Mouse (Mus musculus): ENCODE data around the gene Fuca1. TPM values are rescaled to one million over a fixed set of nuclear protein-coding genes. Genes with fewer than 3 reads are reported as not detected.

The Fuca1 gene
- total and polyA plus RNA-seq, 2 experiments from 2014 or later = 33.2 to 67.7 TPM

- WGBS = 86% methylated on average over 7 of the region's 7 CpGs
- Histone ChIP-seq H3K9me3 (ENCODE audit: low read length) (no peaks in the 10 kb centered on the region), H3K4me1 (ENCODE audit: insufficient read depth) (no peaks in the 10 kb centered on the region), H3K27me3 (ENCODE audit: insufficient read depth, low read length) (no peaks in the 10 kb centered on the region), H3K9ac (no peak overlapping the region), H3K4me3 (ENCODE audit: low read depth, low read length) (no peak overlapping the region), H3K4me2 (ENCODE audit: low read depth) (no peak overlapping the region), H3K36me3 (ENCODE audit: insufficient read depth) (no peaks in the 10 kb centered on the region), H3K27ac (ENCODE audit: low read depth, low read length) (no peak overlapping the region)
- ATAC-seq (no peak), DNase-seq (no peak)
- no peak for TF ChIP-seq CTCF (IDR thresholded peaks at IDR 0.05; ENCODE audit: low read depth)
Measured at GRCm38 (mm10) chr4:135889146-135889883, 31.2 kb upstream of the Fuca1 start.

GRCm38 (mm10) chr4:135889884-135890283 is 30.7 kb upstream of the Fuca1 start:
- 8% methylated on average over 4 of the region's 4 CpGs for WGBS
- H3K4me3 ChIP-seq (ENCODE audit: low read depth, low read length) = no peak overlapping the region
- no peaks in the 10 kb centered on the region for H3K9me3 ChIP-seq (ENCODE audit: low read length)
- H3K36me3 ChIP-seq (ENCODE audit: insufficient read depth) = no peaks in the 10 kb centered on the region
- H3K4me1 ChIP-seq (ENCODE audit: insufficient read depth) = no peaks in the 10 kb centered on the region
- no peak overlapping the region for H3K9ac ChIP-seq
- no peak overlapping the region for H3K27ac ChIP-seq (ENCODE audit: low read depth, low read length)
- DNase-seq = peak; percentile 71
- H3K4me2 ChIP-seq (ENCODE audit: low read depth) = no peak overlapping the region
- ATAC-seq = peak; percentile 80
- no peaks in the 10 kb centered on the region for H3K27me3 ChIP-seq (ENCODE audit: insufficient read depth, low read length)
- TF ChIP-seq CTCF (IDR thresholded peaks at IDR 0.05; ENCODE audit: low read depth) = peak; percentile 74

GRCm38 (mm10) chr4:135891539-135891938 is 29.0 kb upstream of the Fuca1 start:
- no peak for DNase-seq
- Histone ChIP-seq H3K27me3 (ENCODE audit: insufficient read depth, low read length) (no peaks in the 10 kb centered on the region), H3K4me2 (ENCODE audit: low read depth) (no peak overlapping the region), H3K9ac (no peak overlapping the region), H3K9me3 (ENCODE audit: low read length) (no peaks in the 10 kb centered on the region), H3K36me3 (ENCODE audit: insufficient read depth) (no peaks in the 10 kb centered on the region), H3K4me3 (ENCODE audit: low read depth, low read length) (no peak overlapping the region), H3K27ac (ENCODE audit: low read depth, low read length) (no peak overlapping the region), H3K4me1 (ENCODE audit: insufficient read depth) (no peaks in the 10 kb centered on the region)
- no peak for ATAC-seq
- 92% methylated on average over 2 of the region's 2 CpGs for WGBS
- TF ChIP-seq CTCF (IDR thresholded peaks at IDR 0.05; ENCODE audit: low read depth) = no peak

GRCm38 (mm10) chr4:135892884-135893283 is 27.7 kb upstream of the Fuca1 start:
- no peak overlapping the region for H3K4me2 ChIP-seq (ENCODE audit: low read depth)
- no peak overlapping the region for H3K4me3 ChIP-seq (ENCODE audit: low read depth, low read length)
- no peak overlapping the region for H3K9ac ChIP-seq
- TF ChIP-seq CTCF (IDR thresholded peaks at IDR 0.05; ENCODE audit: low read depth) = no peak
- no peak overlapping the region for H3K27ac ChIP-seq (ENCODE audit: low read depth, low read length)
- DNase-seq (no peak), ATAC-seq (no peak)
- no peaks in the 10 kb centered on the region for H3K36me3 ChIP-seq (ENCODE audit: insufficient read depth)
- 60% methylated on average over 4 of the region's 4 CpGs for WGBS
- no peaks in the 10 kb centered on the region for H3K27me3 ChIP-seq (ENCODE audit: insufficient read depth, low read length)
- H3K4me1 ChIP-seq (ENCODE audit: insufficient read depth) = no peaks in the 10 kb centered on the region
- no peaks in the 10 kb centered on the region for H3K9me3 ChIP-seq (ENCODE audit: low read length)

GRCm38 (mm10) chr4:135895071-135895571 is 25.4 kb upstream of the Fuca1 start, which contains the start of gene Cnr2:
Cnr2 (plus strand) TSS chr4:135895394.
- H3K4me3 ChIP-seq (ENCODE audit: low read depth, low read length) = no peak within 1 kb of the TSS
- H3K9ac ChIP-seq = no peak within 1 kb of the TSS
- H3K9me3 ChIP-seq (ENCODE audit: low read length) = no peaks in the 10 kb centered on the region
- no peak within 1 kb of the TSS for H3K4me2 ChIP-seq (ENCODE audit: low read depth)
- H3K36me3 ChIP-seq (ENCODE audit: insufficient read depth) = no peaks in the 10 kb centered on the region
- H3K4me1 ChIP-seq (ENCODE audit: insufficient read depth) = no peaks in the 10 kb centered on the region
- H3K27ac ChIP-seq (ENCODE audit: low read depth, low read length) = no peak within 1 kb of the TSS
- H3K27me3 ChIP-seq (ENCODE audit: insufficient read depth, low read length) = no peaks in the 10 kb centered on the region
- no peak for ATAC-seq
- 52% methylated on average over 8 of the region's 8 CpGs for WGBS
- no peak for DNase-seq
- no peak for TF ChIP-seq CTCF (IDR thresholded peaks at IDR 0.05; ENCODE audit: low read depth)

GRCm38 (mm10) chr4:135896157-135896556 is 24.4 kb upstream of the Fuca1 start:
- H3K27ac ChIP-seq (ENCODE audit: low read depth, low read length) = no peak overlapping the region
- no peaks in the 10 kb centered on the region for H3K36me3 ChIP-seq (ENCODE audit: insufficient read depth)
- no peak for TF ChIP-seq CTCF (IDR thresholded peaks at IDR 0.05; ENCODE audit: low read depth)
- H3K4me2 ChIP-seq (ENCODE audit: low read depth) = no peak overlapping the region
- H3K4me1 ChIP-seq (ENCODE audit: insufficient read depth) = no peaks in the 10 kb centered on the region
- 72% methylated on average over 6 of the region's 6 CpGs for WGBS
- H3K9ac ChIP-seq = no peak overlapping the region
- H3K4me3 ChIP-seq (ENCODE audit: low read depth, low read length) = no peak overlapping the region
- H3K27me3 ChIP-seq (ENCODE audit: insufficient read depth, low read length) = no peaks in the 10 kb centered on the region
- DNase-seq (no peak), ATAC-seq (no peak)
- H3K9me3 ChIP-seq (ENCODE audit: low read length) = no peaks in the 10 kb centered on the region

- H3K4me3 ChIP-seq (ENCODE audit: low read depth, low read length) = no peak overlapping the region
- H3K27ac ChIP-seq (ENCODE audit: low read depth, low read length) = no peak overlapping the region
- no peak overlapping the region for H3K9ac ChIP-seq
- 76% methylated on average over 8 of the region's 9 CpGs for WGBS
- H3K4me1 ChIP-seq (ENCODE audit: insufficient read depth) = no peaks in the 10 kb centered on the region
- no peaks in the 10 kb centered on the region for H3K36me3 ChIP-seq (ENCODE audit: insufficient read depth)
- H3K27me3 ChIP-seq (ENCODE audit: insufficient read depth, low read length) = no peaks in the 10 kb centered on the region
- no peaks in the 10 kb centered on the region for H3K9me3 ChIP-seq (ENCODE audit: low read length)
- no peak for TF ChIP-seq CTCF (IDR thresholded peaks at IDR 0.05; ENCODE audit: low read depth)
- ATAC-seq = no peak
- no peak for DNase-seq
- no peak overlapping the region for H3K4me2 ChIP-seq (ENCODE audit: low read depth)
Measured at GRCm38 (mm10) chr4:135898380-135899049, 22.0 kb upstream of the Fuca1 start.
